Mouse (Mus musculus) erythroid progenitor cell, adult 5-6 weeks (primary cell): ENCODE data around the gene Trim38. TPM values are rescaled to one million over a fixed set of nuclear protein-coding genes. Genes with fewer than 3 reads are reported as not detected.

Source experiments
- ATAC-seq: replicated peaks from 2 replicates; pipeline ENCODE4 v1.8.0; 2016; ENCODE audit warnings: moderate number of reproducible peaks, mild to moderate bottlenecking, moderate TSS enrichment, inconsistent platforms; ENCODE audit not compliant: poor library complexity, low FRiP score, severe bottlenecking
- total RNA-seq, 2 experiments: library from RNA; stranded (forward) in 1 of 2; stranded (reverse) in 1 of 2; fragments of 150-400 nt in 1 of 2; fragments of 186-747, 209-891 nt in 1 of 2; gene quantifications; 2 replicates each; pipeline versions ENCODE4 v1.2.3 to v1.2.4; 2015 to 2017; ENCODE audit warnings: low replicate concordance in 2 of 2

The Trim38 gene
- total RNA-seq, 2 experiments from 2014 or later: not detected

- ATAC-seq: no peak
These were observed 50.6 kb downstream of the Trim38 start for GRCm38 (mm10) chr13:23820179-23820940.

GRCm38 (mm10) chr13:23822213-23822612 is 52.5 kb downstream of the Trim38 start:
- ATAC-seq: no peak

- ATAC-seq: no peak
These were observed 56.9 kb downstream of the Trim38 start for GRCm38 (mm10) chr13:23826606-23827005.

GRCm38 (mm10) chr13:23833053-23833452 is 63.3 kb downstream of the Trim38 start:
- no peak for ATAC-seq

GRCm38 (mm10) chr13:23834836-23835235 is 65.1 kb downstream of the Trim38 start:
- ATAC-seq: no peak

GRCm38 (mm10) chr13:23836630-23837029 is 66.9 kb downstream of the Trim38 start:
- ATAC-seq: no peak

GRCm38 (mm10) chr13:23839308-23839707 is 69.6 kb downstream of the Trim38 start, which contains the start of gene Slc17a3:
Slc17a3 (plus strand) TSS chr13:23839434.
- ATAC-seq: no peak

Other genes with a start within 250 kb of the Trim38 start
Only the 30 nearest of the 37 such genes appear.
- gene Hist1h1d, start 216.7 kb upstream of the Trim38 start, total RNA-seq (2015; ENCODE audit: low replicate concordance): 59.1 and 59.8 TPM in 2 replicates
- gene Hist1h1d, start 216.7 kb upstream of the Trim38 start, total RNA-seq (2017; ENCODE audit: low replicate concordance): 587 and 674 TPM in 2 replicates
- gene Hist1h3e, start 207.5 kb upstream of the Trim38 start, total RNA-seq (2015; ENCODE audit: low replicate concordance): 238 and 264 TPM in 2 replicates
- 387 and 422 TPM in 2 replicates for gene Hist1h3e, start 207.5 kb upstream of the Trim38 start, total RNA-seq (2017; ENCODE audit: low replicate concordance)
- gene Hist1h2ae, start 198.7 kb upstream of the Trim38 start, total RNA-seq (2015; ENCODE audit: low replicate concordance): 4.2 and 33.5 TPM in 2 replicates
- 1,390 and 1,464 TPM in 2 replicates for gene Hist1h2ae, start 198.7 kb upstream of the Trim38 start, total RNA-seq (2017; ENCODE audit: low replicate concordance)
- 851 and 976 TPM in 2 replicates for gene Hist1h2bg, start 198.5 kb upstream of the Trim38 start, total RNA-seq (2015; ENCODE audit: low replicate concordance)
- 2,677 and 3,057 TPM in 2 replicates for gene Hist1h2bg, start 198.5 kb upstream of the Trim38 start, total RNA-seq (2017; ENCODE audit: low replicate concordance)
- gene Hist1h2bf, start 195.7 kb upstream of the Trim38 start, total RNA-seq (2015; ENCODE audit: low replicate concordance): 1,210 and 1,460 TPM in 2 replicates
- 1,557 and 1,840 TPM in 2 replicates for gene Hist1h2bf, start 195.7 kb upstream of the Trim38 start, total RNA-seq (2017; ENCODE audit: low replicate concordance)
- gene Hist1h2ad, start 195.5 kb upstream of the Trim38 start, total RNA-seq (2015; ENCODE audit: low replicate concordance): 9.0 and 15.1 TPM in 2 replicates
- gene Hist1h2ad, start 195.5 kb upstream of the Trim38 start, total RNA-seq (2017; ENCODE audit: low replicate concordance): 2,771 and 6,356 TPM in 2 replicates
- 379 and 393 TPM in 2 replicates for gene Hist1h3d, start 194.2 kb upstream of the Trim38 start, total RNA-seq (2015; ENCODE audit: low replicate concordance)
- 236 and 363 TPM in 2 replicates for gene Hist1h3d, start 194.2 kb upstream of the Trim38 start, total RNA-seq (2017; ENCODE audit: low replicate concordance)
- gene Hist1h4d, start 188.3 kb upstream of the Trim38 start, total RNA-seq (2015; ENCODE audit: low replicate concordance): 1,614 and 1,995 TPM in 2 replicates
- 2,133 and 2,242 TPM in 2 replicates for gene Hist1h4d, start 188.3 kb upstream of the Trim38 start, total RNA-seq (2017; ENCODE audit: low replicate concordance)
- 39.8 and 50.1 TPM in 2 replicates for gene Hist1h2be, start 148.8 kb upstream of the Trim38 start, total RNA-seq (2015; ENCODE audit: low replicate concordance)
- gene Hist1h2be, start 148.8 kb upstream of the Trim38 start, total RNA-seq (2017; ENCODE audit: low replicate concordance): 202 and 281 TPM in 2 replicates
- 1,339 and 1,610 TPM in 2 replicates for gene Hist1h1e, start 147.4 kb upstream of the Trim38 start, total RNA-seq (2015; ENCODE audit: low replicate concordance)
- 1,649 and 1,886 TPM in 2 replicates for gene Hist1h1e, start 147.4 kb upstream of the Trim38 start, total RNA-seq (2017; ENCODE audit: low replicate concordance)
- 7.5 and 8.3 TPM in 2 replicates for gene Hist1h2ac, start 86.0 kb upstream of the Trim38 start, total RNA-seq (2015; ENCODE audit: low replicate concordance)
- gene Hist1h2ac, start 86.0 kb upstream of the Trim38 start, total RNA-seq (2017; ENCODE audit: low replicate concordance): 152 and 187 TPM in 2 replicates
- gene Hist1h2bc, start 85.7 kb upstream of the Trim38 start, total RNA-seq (2015; ENCODE audit: low replicate concordance): 84.3 and 136 TPM in 2 replicates
- 401 and 556 TPM in 2 replicates for gene Hist1h2bc, start 85.7 kb upstream of the Trim38 start, total RNA-seq (2017; ENCODE audit: low replicate concordance)
- gene Hist1h1t, start 74.1 kb upstream of the Trim38 start, total RNA-seq (2015; ENCODE audit: low replicate concordance): 2.2 TPM in 1 of 2 replicates, not detected in the other
- gene Hist1h1t, start 74.1 kb upstream of the Trim38 start, total RNA-seq (2017; ENCODE audit: low replicate concordance): 3.5 and 8.2 TPM in 2 replicates
- 225 and 268 TPM in 2 replicates for gene Hist1h4c, start 71.5 kb upstream of the Trim38 start, total RNA-seq (2015; ENCODE audit: low replicate concordance)
- gene Hist1h4c, start 71.5 kb upstream of the Trim38 start, total RNA-seq (2017; ENCODE audit: low replicate concordance): 667 and 1,084 TPM in 2 replicates
- gene Hfe, start 59.1 kb upstream of the Trim38 start, total RNA-seq (2015; ENCODE audit: low replicate concordance): 7.5 and 14.1 TPM in 2 replicates
- 0.77 and 2.2 TPM in 2 replicates for gene Hfe, start 59.1 kb upstream of the Trim38 start, total RNA-seq (2017; ENCODE audit: low replicate concordance)
- 527 and 533 TPM in 2 replicates for gene Hist1h1c, start 31.1 kb upstream of the Trim38 start, total RNA-seq (2015; ENCODE audit: low replicate concordance)
- gene Hist1h1c, start 31.1 kb upstream of the Trim38 start, total RNA-seq (2017; ENCODE audit: low replicate concordance): 3,859 and 4,708 TPM in 2 replicates
- 412 and 474 TPM in 2 replicates for gene Hist1h3c, start 24.3 kb upstream of the Trim38 start, total RNA-seq (2015; ENCODE audit: low replicate concordance)
- gene Hist1h3c, start 24.3 kb upstream of the Trim38 start, total RNA-seq (2017; ENCODE audit: low replicate concordance): 1,335 and 2,217 TPM in 2 replicates
- 856 and 1,017 TPM in 2 replicates for gene Hist1h2bb, start 23.2 kb upstream of the Trim38 start, total RNA-seq (2015; ENCODE audit: low replicate concordance)
- 7,682 and 13,399 TPM in 2 replicates for gene Hist1h2bb, start 23.2 kb upstream of the Trim38 start, total RNA-seq (2017; ENCODE audit: low replicate concordance)
- gene Hist1h2ab, start 18.8 kb upstream of the Trim38 start, total RNA-seq (2015; ENCODE audit: low replicate concordance): 222 and 372 TPM in 2 replicates
- 5,516 and 10,292 TPM in 2 replicates for gene Hist1h2ab, start 18.8 kb upstream of the Trim38 start, total RNA-seq (2017; ENCODE audit: low replicate concordance)
- 1,233 and 1,450 TPM in 2 replicates for gene Hist1h3b, start 17.6 kb upstream of the Trim38 start, total RNA-seq (2015; ENCODE audit: low replicate concordance)
- gene Hist1h3b, start 17.6 kb upstream of the Trim38 start, total RNA-seq (2017; ENCODE audit: low replicate concordance): 1,686 and 1,833 TPM in 2 replicates
- gene Hist1h4b, start 12.9 kb upstream of the Trim38 start, total RNA-seq (2015; ENCODE audit: low replicate concordance): 331 and 380 TPM in 2 replicates
- 1,134 and 2,811 TPM in 2 replicates for gene Hist1h4b, start 12.9 kb upstream of the Trim38 start, total RNA-seq (2017; ENCODE audit: low replicate concordance)
- gene Hist1h4a, start 8.7 kb upstream of the Trim38 start, total RNA-seq (2015; ENCODE audit: low replicate concordance): 142 and 188 TPM in 2 replicates
- gene Hist1h4a, start 8.7 kb upstream of the Trim38 start, total RNA-seq (2017; ENCODE audit: low replicate concordance): 706 and 1,369 TPM in 2 replicates
- gene Hist1h3a, start 7.5 kb upstream of the Trim38 start, total RNA-seq (2015; ENCODE audit: low replicate concordance): 238 and 271 TPM in 2 replicates
- gene Hist1h3a, start 7.5 kb upstream of the Trim38 start, total RNA-seq (2017; ENCODE audit: low replicate concordance): 723 and 806 TPM in 2 replicates
- 666 and 715 TPM in 2 replicates for gene Hist1h1a, start 6.2 kb upstream of the Trim38 start, total RNA-seq (2015; ENCODE audit: low replicate concordance)
- gene Hist1h1a, start 6.2 kb upstream of the Trim38 start, total RNA-seq (2017; ENCODE audit: low replicate concordance): 4,010 and 6,111 TPM in 2 replicates
- not detected in 2 replicates for gene Slc17a2, start 37.1 kb downstream of the Trim38 start, total RNA-seq (2015; ENCODE audit: low replicate concordance)
- gene Slc17a2, start 37.1 kb downstream of the Trim38 start, total RNA-seq (2017; ENCODE audit: low replicate concordance): not detected in 2 replicates
- not detected in 2 replicates for gene Slc17a3, start 69.5 kb downstream of the Trim38 start, total RNA-seq (2015; ENCODE audit: low replicate concordance)
- not detected in 2 replicates for gene Slc17a3, start 69.5 kb downstream of the Trim38 start, total RNA-seq (2017; ENCODE audit: low replicate concordance)
- not detected in 2 replicates for gene Slc17a1, start 97.8 kb downstream of the Trim38 start, total RNA-seq (2015; ENCODE audit: low replicate concordance)
- gene Slc17a1, start 97.8 kb downstream of the Trim38 start, total RNA-seq (2017; ENCODE audit: low replicate concordance): not detected in 2 replicates
- gene Slc17a4, start 145.1 kb downstream of the Trim38 start, total RNA-seq (2015; ENCODE audit: low replicate concordance): 0.42 TPM in 1 of 2 replicates, not detected in the other
- 2.4 TPM in 1 of 2 replicates, not detected in the other for gene Slc17a4, start 145.1 kb downstream of the Trim38 start, total RNA-seq (2017; ENCODE audit: low replicate concordance)
- not detected in 2 replicates for gene Hist1h2ba, start 164.2 kb downstream of the Trim38 start, total RNA-seq (2015; ENCODE audit: low replicate concordance)
- gene Hist1h2ba, start 164.2 kb downstream of the Trim38 start, total RNA-seq (2017; ENCODE audit: low replicate concordance): not detected in 2 replicates
- not detected in 2 replicates for gene Hist1h2aa, start 164.5 kb downstream of the Trim38 start, total RNA-seq (2015; ENCODE audit: low replicate concordance)
- not detected in 2 replicates for gene Hist1h2aa, start 164.5 kb downstream of the Trim38 start, total RNA-seq (2017; ENCODE audit: low replicate concordance)